Mouse (Mus musculus): ENCODE measurements around the gene 9130230L23Rik. TPM values are rescaled to one million over a fixed set of nuclear protein-coding genes. Genes with fewer than 3 reads are reported as not detected.
A peak's percentile ranks its signal among the peaks of the same experiment; 100 is the strongest.

The 9130230L23Rik gene
- polyA plus RNA-seq, 1 experiment from 2014 or later: not detected

DNA sequence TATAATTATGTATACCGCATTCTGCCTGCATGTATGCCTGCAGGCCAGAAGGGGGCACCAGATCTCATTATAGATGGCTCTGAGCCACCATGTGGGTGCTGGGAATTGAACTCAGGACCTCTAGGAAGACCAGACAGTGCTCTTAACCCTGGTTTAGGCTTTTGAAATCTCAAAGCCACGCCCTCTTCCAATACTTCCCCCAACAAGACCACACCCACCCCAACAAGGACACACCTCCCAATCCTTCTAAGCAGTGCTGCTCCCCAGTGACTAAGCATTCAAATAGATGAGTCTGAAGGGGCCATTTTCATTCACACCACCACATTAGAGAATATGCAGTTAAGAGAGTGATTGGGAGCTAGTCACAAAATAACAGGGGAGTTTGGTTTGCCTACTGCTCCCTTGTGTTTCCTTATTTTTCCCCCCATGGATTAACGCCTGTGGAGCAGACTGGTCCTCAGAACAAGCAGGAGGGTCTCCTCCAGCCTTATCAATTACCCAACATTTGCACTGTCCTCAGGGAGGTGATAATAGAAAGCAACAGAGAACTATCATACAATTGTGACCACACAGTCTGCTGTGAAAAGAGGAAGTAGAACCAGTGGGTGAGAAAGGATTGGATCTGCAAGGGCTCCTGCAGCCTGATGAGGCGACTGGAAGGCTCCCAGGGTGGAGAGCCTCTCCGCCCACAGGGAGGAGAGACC lies 44.0 kb downstream of the 9130230L23Rik start:
- no peak overlapping the region for H3K4me2 ChIP-seq (replicated peaks)
- H3K9me3 ChIP-seq (ENCODE audit: control insufficient read depth, low read length): no peaks in the 10 kb centered on the region
- 73% methylated on average over 5 of the region's 5 CpGs for WGBS
- H3K9ac ChIP-seq: no peak overlapping the region
- H3K27ac ChIP-seq: no peak overlapping the region
- no peak for DNase-seq (ENCODE audit: low spot score)
- ATAC-seq (ENCODE audit: low FRiP score): no peak
- H3K4me3 ChIP-seq (replicated peaks; ENCODE audit: low read length): no peak overlapping the region
- H3K4me1 ChIP-seq (replicated peaks; ENCODE audit: control insufficient read depth, insufficient read depth, low read length): peaks cover 8% of the 10 kb centered on the region
- H3K36me3 ChIP-seq (replicated peaks; ENCODE audit: control insufficient read depth, insufficient read depth): no peaks in the 10 kb centered on the region
- H3K27me3 ChIP-seq (ENCODE audit: control insufficient read depth, insufficient read depth, low read length): no peaks in the 10 kb centered on the region

DNA sequence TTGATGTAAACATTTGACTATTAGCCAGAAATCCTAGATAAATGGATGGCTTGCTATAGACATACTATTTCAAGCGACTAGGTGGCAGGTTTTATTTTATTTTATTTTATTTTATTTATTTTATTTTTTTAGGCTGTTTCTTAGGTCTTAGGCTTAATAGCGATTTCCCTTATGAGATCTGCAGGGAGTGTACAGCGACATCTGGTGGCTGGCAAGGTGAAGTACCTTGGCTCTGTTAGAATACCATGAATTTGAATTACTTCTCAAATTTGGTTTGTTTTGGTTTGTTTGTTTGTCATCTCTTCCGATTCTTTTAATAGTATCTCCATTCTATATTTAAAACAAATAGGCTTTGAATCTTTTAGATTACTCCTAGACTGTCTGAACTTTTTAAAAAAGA lies 45.5 kb downstream of the 9130230L23Rik start:
- DNase-seq (ENCODE audit: low spot score): peak; percentile 80
- Histone ChIP-seq H3K4me3 (replicated peaks; ENCODE audit: low read length) (no peak overlapping the region), H3K9ac (no peak overlapping the region), H3K27ac (no peak overlapping the region), H3K4me1 (replicated peaks; ENCODE audit: control insufficient read depth, insufficient read depth, low read length) (peaks cover 11% of the 10 kb centered on the region), H3K27me3 (ENCODE audit: control insufficient read depth, insufficient read depth, low read length) (no peaks in the 10 kb centered on the region), H3K36me3 (replicated peaks; ENCODE audit: control insufficient read depth, insufficient read depth) (no peaks in the 10 kb centered on the region), H3K9me3 (ENCODE audit: control insufficient read depth, low read length) (no peaks in the 10 kb centered on the region), H3K4me2 (replicated peaks) (no peak overlapping the region)
- ATAC-seq (ENCODE audit: low FRiP score): no peak
- WGBS: 6% methylated on average over 4 of the region's 4 CpGs

DNA sequence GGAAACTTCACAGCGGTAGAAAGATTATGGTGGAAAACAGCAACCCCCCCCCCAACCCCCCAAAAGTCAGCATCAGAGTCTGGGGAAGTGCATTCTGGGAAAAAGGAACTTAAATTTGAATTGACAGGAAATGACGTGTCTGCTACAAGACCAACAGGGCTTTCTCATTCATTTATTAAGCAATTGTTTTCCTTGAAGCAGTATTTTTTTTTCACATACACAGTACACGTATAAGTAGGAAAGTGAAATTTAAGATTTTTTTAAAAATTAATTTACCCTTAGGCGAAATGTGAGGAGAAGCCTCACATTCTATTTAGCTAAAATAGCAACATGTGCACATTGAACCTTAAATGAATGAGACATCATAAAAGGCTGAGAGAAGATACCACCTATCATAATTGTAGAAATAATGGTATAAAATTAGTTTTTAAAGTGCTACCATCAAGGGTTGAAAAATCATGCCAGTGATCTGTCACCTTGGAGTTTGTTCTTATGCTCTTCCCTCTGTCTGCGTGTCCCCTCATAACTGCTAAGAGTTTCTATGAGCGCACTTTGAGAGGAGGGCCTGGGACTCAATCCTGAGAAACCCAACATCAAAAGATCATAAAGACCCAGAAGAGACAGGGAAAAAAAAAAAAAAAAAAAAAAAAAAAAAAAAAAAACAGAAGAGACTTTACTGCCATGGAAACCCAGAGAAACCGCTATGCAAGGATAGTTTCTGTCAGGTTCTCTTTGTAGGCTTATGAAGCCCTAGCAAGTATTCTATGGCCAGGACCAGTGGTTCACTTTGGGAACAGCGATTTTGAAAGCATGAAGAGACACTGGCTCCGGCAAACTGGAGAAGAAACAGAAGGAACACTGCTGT lies 47.7 kb downstream of the 9130230L23Rik start:
- no peak for ATAC-seq (ENCODE audit: low FRiP score)
- peak overlapping the region; percentile 12 for H3K4me3 ChIP-seq (replicated peaks; ENCODE audit: low read length)
- H3K27me3 ChIP-seq (ENCODE audit: control insufficient read depth, insufficient read depth, low read length): no peaks in the 10 kb centered on the region
- no peaks in the 10 kb centered on the region for H3K9me3 ChIP-seq (ENCODE audit: control insufficient read depth, low read length)
- 79% methylated on average over 9 of the region's 9 CpGs for WGBS
- no peaks in the 10 kb centered on the region for H3K36me3 ChIP-seq (replicated peaks; ENCODE audit: control insufficient read depth, insufficient read depth)
- H3K9ac ChIP-seq: no peak overlapping the region
- no peak overlapping the region for H3K27ac ChIP-seq
- H3K4me1 ChIP-seq (replicated peaks; ENCODE audit: control insufficient read depth, insufficient read depth, low read length): peaks cover 11% of the 10 kb centered on the region
- H3K4me2 ChIP-seq (replicated peaks): peak overlapping the region; percentile 42
- DNase-seq (ENCODE audit: low spot score): no peak

GRCm38 (mm10) chr5:65955343-65956143 lies 48.5 kb downstream of the 9130230L23Rik start:
- peak overlapping the region; percentile 12 for H3K4me3 ChIP-seq (replicated peaks; ENCODE audit: low read length)
- H3K4me2 ChIP-seq (replicated peaks): peak overlapping the region; percentile 42
- 37% methylated on average over 23 of the region's 23 CpGs for WGBS
- H3K27me3 ChIP-seq (ENCODE audit: control insufficient read depth, insufficient read depth, low read length): no peaks in the 10 kb centered on the region
- H3K4me1 ChIP-seq (replicated peaks; ENCODE audit: control insufficient read depth, insufficient read depth, low read length): peaks cover 15% of the 10 kb centered on the region
- peak; percentile 44 for ATAC-seq (ENCODE audit: low FRiP score)
- no peaks in the 10 kb centered on the region for H3K9me3 ChIP-seq (ENCODE audit: control insufficient read depth, low read length)
- H3K9ac ChIP-seq: no peak overlapping the region; the same call in 1 of the 2 replicates
- H3K27ac ChIP-seq: peak overlapping the region; percentile 73
- H3K36me3 ChIP-seq (replicated peaks; ENCODE audit: control insufficient read depth, insufficient read depth): no peaks in the 10 kb centered on the region
- peak; percentile 82 for DNase-seq (ENCODE audit: low spot score)

DNA sequence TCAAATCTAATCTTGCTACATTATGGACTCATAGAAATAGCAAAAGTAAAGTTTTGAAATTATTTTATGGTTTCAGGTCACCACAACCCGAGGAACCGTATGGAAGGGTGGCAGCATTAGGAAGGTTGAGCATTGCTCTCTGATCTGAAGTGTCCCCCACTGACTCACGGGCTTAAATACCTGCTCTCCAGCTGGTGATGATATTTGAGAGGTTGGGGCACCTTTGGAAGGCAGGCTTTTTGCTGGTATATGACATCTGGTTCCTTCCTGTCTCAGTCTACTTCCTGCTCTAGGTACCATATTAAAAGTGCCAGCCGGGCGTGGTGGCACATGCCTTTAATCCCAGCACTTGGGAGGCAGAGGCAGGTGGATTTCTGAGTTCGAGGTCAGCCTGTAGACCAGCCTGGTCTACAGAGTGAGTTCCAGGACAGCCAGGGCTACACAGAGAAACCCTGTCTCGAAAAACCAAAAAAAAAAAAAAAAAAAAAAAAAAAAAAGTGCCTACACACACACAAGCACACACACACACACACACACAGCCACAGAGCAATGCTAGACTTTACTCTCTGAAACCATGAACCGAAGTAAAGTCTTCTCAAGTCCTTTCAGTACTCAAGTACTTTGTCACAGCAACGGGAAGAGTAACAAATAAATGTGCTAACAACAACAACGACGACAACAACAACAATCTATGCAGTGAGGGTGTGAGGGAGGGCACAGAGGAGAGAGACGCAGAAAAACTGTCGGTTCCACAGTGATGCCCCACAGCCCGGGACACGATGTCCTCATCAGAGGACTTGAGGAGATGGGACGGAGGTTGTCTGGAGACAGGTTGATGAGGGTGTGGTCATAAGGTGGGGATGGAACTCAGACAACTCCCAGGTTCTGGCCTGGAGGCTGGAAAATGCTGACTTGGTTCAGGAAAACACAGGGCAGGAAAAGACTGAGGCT lies 49.7 kb downstream of the 9130230L23Rik start:
- peak overlapping the region; percentile 73; the same call in 1 of the 2 replicates for H3K27ac ChIP-seq
- no peak overlapping the region for H3K4me3 ChIP-seq (replicated peaks; ENCODE audit: low read length)
- no peak overlapping the region for H3K9ac ChIP-seq
- WGBS: 92% methylated on average over 16 of the region's 16 CpGs
- peak overlapping the region; percentile 42; the same call in 1 of the 2 replicates for H3K4me2 ChIP-seq (replicated peaks)
- no peaks in the 10 kb centered on the region for H3K27me3 ChIP-seq (ENCODE audit: control insufficient read depth, insufficient read depth, low read length)
- ATAC-seq (ENCODE audit: low FRiP score): no peak
- H3K9me3 ChIP-seq (ENCODE audit: control insufficient read depth, low read length): no peaks in the 10 kb centered on the region
- peaks cover 24% of the 10 kb centered on the region for H3K4me1 ChIP-seq (replicated peaks; ENCODE audit: control insufficient read depth, insufficient read depth, low read length)
- no peak for DNase-seq (ENCODE audit: low spot score)
- H3K36me3 ChIP-seq (replicated peaks; ENCODE audit: control insufficient read depth, insufficient read depth): no peaks in the 10 kb centered on the region

DNA sequence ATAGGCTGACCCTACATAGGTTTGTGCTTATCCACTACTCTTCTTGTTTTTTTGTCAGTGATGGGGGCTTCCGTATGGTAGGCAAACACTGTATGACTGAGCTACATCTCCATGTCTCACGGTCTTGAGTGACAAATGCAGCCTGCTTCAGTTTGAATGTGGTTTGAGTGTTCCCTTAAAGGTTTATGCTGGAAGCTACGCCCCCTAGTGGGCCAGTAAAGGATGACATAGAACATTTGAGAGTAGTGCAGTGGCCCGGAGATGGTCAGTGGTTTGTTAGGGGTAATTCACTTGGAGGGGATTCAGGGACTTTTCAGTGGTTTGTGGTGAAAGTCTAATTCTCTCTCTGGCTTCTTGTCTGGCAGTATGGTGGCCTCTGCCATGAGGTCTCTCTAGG lies 52.6 kb downstream of the 9130230L23Rik start:
- ATAC-seq (ENCODE audit: low FRiP score): no peak
- Histone ChIP-seq H3K4me3 (replicated peaks; ENCODE audit: low read length) (no peak overlapping the region), H3K27ac (peak overlapping the region; percentile 93), H3K9ac (no peak overlapping the region), H3K27me3 (ENCODE audit: control insufficient read depth, insufficient read depth, low read length) (no peaks in the 10 kb centered on the region), H3K9me3 (ENCODE audit: control insufficient read depth, low read length) (no peaks in the 10 kb centered on the region), H3K4me2 (replicated peaks) (no peak overlapping the region), H3K36me3 (replicated peaks; ENCODE audit: control insufficient read depth, insufficient read depth) (no peaks in the 10 kb centered on the region), H3K4me1 (replicated peaks; ENCODE audit: control insufficient read depth, insufficient read depth, low read length) (peaks cover 24% of the 10 kb centered on the region)
- WGBS: 69% methylated on average over 4 of the region's 4 CpGs
- DNase-seq (ENCODE audit: low spot score): no peak

GRCm38 (mm10) chr5:65950679-65951512 lies 53.2 kb downstream of the 9130230L23Rik start:
- H3K9me3 ChIP-seq (ENCODE audit: control insufficient read depth, low read length): no peaks in the 10 kb centered on the region
- peak overlapping the region; percentile 93 for H3K27ac ChIP-seq
- peak overlapping the region; percentile 47 for H3K4me2 ChIP-seq (replicated peaks)
- H3K36me3 ChIP-seq (replicated peaks; ENCODE audit: control insufficient read depth, insufficient read depth): no peaks in the 10 kb centered on the region
- H3K27me3 ChIP-seq (ENCODE audit: control insufficient read depth, insufficient read depth, low read length): no peaks in the 10 kb centered on the region
- ATAC-seq (ENCODE audit: low FRiP score) (peak; percentile 58), DNase-seq (ENCODE audit: low spot score) (peak; percentile 57)
- WGBS: 34% methylated on average over 18 of the region's 18 CpGs
- no peak overlapping the region for H3K4me3 ChIP-seq (replicated peaks; ENCODE audit: low read length)
- H3K4me1 ChIP-seq (replicated peaks; ENCODE audit: control insufficient read depth, insufficient read depth, low read length): peaks cover 24% of the 10 kb centered on the region
- peak overlapping the region; percentile 49 for H3K9ac ChIP-seq

- Histone ChIP-seq H3K9me3 (ENCODE audit: control insufficient read depth, low read length) (no peaks in the 10 kb centered on the region), H3K27ac (peak overlapping the region; percentile 93), H3K36me3 (replicated peaks; ENCODE audit: control insufficient read depth, insufficient read depth) (no peaks in the 10 kb centered on the region), H3K27me3 (ENCODE audit: control insufficient read depth, insufficient read depth, low read length) (no peaks in the 10 kb centered on the region), H3K4me2 (replicated peaks) (peak overlapping the region; percentile 47), H3K4me3 (replicated peaks; ENCODE audit: low read length) (no peak overlapping the region), H3K4me1 (replicated peaks; ENCODE audit: control insufficient read depth, insufficient read depth, low read length) (peaks cover 18% of the 10 kb centered on the region), H3K9ac (peak overlapping the region; percentile 49)
- DNase-seq (ENCODE audit: low spot score) (peak; percentile 83), ATAC-seq (ENCODE audit: low FRiP score) (peak; percentile 85)
- WGBS: 9% methylated on average over 6 of the region's 6 CpGs
These were observed 53.8 kb downstream of the 9130230L23Rik start for GRCm38 (mm10) chr5:65950236-65950635.

Measured in hindbrain, embryonic 14.5 days (tissue).